Mouse (Mus musculus) neutrophil, adult 59 days (primary cell): Measurements from ENCODE around the gene Dnal1. TPM values are rescaled to one million over a fixed set of nuclear protein-coding genes. Genes with fewer than 3 reads are reported as not detected.

Source experiments
- total RNA-seq, 2 experiments: library from RNA; stranded (reverse); gene quantifications; 1 replicate in 1 of 2; 2 replicates in 1 of 2; pipeline ENCODE4 v1.2.4; 2023

Gene Dnal1
- total RNA-seq: under 1 TPM; 0.07 to 0.37 TPM

DNA sequence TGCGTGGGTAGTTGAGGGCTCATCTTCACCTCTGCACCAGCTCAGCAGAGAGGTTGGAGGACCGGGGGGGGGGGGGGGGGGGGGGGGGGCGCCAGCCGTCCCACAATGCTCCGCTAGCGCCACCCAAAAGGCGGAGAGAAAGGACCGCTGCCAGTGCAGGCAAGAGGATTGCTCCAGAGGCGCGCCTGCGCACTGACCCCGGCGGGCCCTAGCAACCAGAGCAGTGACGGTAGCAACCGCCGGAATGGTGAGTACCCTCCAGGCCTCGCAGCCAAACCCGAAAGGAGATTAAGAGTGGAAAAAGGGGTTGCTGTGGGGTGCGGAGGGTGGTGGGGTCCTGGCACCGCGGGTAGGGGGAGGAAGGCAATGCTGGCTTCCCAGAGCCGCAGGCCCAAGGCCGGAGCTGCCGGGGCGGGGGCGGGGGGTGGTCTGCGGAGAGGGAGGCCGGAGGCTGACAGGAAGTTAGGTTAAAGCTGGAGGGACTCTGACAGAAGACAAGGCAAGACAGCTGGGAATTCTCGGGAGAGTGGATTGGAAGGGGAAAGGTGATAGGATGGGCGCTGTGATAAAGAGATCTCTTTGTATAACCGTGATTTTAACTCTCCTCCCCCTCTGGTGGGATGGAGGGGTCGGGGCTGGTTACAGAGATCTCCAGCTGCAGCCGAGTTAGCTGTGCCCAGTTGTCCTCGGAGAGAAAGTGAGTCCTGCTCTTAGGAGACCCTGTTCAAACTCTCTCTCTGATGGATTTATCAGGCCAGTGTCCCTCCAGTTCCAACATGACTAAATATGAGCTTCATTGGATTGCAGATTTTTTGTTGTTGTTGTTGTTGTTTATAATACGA, at the start of gene Dnal1:
Gene Dnal1, plus strand, starts transcription at position 214 of the 842 bp plus-strand sequence.

DNA sequence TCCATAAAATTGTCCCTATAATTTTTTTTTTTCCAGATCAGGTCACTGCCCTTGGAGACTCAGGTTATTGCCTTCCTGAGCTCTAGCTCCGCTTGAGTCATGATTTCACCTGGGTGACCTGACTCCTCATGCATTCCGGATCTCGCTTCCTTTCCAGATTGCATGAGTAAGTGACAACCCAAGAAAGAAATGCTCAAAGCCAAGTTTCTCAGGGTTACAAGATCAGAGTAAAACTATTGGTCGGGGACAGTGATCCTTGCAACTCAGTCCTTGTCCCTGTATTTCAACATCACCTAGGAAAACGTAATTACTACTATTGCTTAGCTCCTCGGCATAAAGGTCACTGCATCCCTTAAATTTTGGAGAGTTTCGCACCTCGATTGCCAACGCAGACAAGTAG, 45.2 kb upstream of the Dnal1 start, which contains the start of gene Acot5:
Gene Acot5, plus strand, starts transcription at position 340 of the 400 bp plus-strand sequence.

DNA sequence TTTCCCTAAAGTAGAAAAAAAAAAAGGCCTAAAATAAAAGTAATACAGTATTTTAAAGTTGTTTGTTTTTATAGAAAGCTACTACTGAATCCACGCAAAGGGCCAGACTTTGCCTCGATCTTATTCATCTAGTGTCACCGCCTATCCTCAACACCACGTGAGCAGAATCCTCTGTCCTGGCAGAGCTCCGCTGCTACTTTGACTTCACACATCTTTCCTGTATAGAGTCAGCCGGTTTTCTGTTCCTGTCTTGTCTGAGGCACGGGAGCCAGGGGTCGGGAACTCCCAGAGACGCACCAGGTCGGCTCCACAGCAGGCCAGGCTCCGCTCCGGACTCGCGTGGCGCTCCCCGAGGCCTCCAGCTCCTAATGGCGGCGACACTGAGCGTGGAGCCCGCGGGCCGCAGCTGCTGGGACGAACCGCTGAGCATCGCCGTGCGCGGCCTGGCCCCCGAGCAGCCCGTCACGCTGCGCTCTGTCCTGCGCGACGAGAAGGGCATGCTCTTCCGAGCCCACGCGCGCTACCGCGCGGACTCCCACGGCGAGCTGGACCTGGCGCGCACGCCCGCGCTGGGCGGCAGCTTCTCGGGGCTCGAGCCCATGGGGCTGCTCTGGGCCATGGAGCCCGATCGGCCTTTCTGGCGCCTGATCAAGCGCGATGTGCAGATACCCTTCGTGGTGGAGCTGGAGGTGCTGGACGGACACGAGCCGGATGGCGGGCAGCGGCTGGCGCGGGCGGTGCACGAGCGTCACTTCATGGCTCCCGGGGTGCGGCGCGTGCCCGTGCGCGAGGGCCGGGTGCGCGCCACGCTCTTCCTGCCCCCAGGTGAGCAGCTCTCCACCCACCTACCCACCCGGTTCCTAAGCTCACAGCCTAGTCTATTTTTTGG, 13.3 kb upstream of the Dnal1 start, which contains the start of gene Acot6:
Gene Acot6, plus strand, starts transcription at position 51 of the 889 bp plus-strand sequence.

DNA sequence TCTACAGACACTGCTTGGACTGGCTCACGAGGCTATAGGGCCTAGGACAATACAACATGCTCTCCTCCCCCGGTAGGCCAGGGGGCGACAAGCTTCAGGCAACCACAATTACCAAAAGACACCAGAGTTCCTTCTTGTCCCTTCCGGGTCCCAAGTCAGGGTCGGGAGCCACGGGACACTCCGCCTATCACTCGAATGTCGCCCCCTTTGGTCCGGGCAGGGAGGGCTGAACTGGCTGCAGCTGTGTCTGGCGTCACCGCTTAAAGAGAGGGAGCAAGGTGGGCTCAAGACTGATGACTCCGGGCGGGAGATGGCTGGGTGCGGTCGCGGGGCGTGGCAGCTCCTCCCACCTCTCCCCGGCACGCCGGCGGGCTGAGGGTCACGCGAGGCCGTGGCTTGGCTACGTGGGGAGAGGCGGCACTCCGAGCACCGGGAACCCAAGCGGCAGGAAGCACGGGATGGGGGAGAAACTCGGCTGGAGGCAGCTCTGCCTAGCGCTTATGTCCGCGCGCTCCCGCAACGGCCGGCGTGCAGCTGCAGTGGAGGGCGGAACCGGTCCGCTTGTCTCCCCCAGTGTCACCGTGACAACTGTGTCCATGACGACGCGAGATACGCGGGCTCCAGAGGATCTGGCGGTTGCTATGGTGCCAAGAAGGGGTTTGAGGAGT, 33.9 kb downstream of the Dnal1 start, which contains the start of gene Pnma1:
Gene Pnma1, minus strand, starts transcription at position 536 of the 668 bp plus-strand sequence.

Other genes with a start within 250 kb of the Dnal1 start
- gene Numb, start 192.4 kb upstream of the Dnal1 start, total RNA-seq: 100 to 1,000 TPM; 102 to 122 TPM
- 10 to 100 TPM; 46.4 to 49.3 TPM for gene Riox1, start 163.8 kb upstream of the Dnal1 start, total RNA-seq
- not detected for gene Heatr4, start 129.5 kb upstream of the Dnal1 start, total RNA-seq
- 1 to 10 TPM; 4.6 to 8.4 TPM for gene Acot2, start 126.5 kb upstream of the Dnal1 start, total RNA-seq
- 10 to 100 TPM; 11.6 to 20.8 TPM for gene Acot1, start 104.9 kb upstream of the Dnal1 start, total RNA-seq
- gene Acot4, start 76.0 kb upstream of the Dnal1 start, total RNA-seq: 1 to 10 TPM in 1 of 2 experiments, under 1 TPM in 1; 0.07 to 1.5 TPM
- not detected for gene Gm49366, start 75.4 kb upstream of the Dnal1 start, total RNA-seq
- gene Acot3, start 62.2 kb upstream of the Dnal1 start, total RNA-seq: not detected
- not detected for gene Acot5, start 45.0 kb upstream of the Dnal1 start, total RNA-seq
- gene Acot6, start 13.7 kb upstream of the Dnal1 start, total RNA-seq: under 1 TPM; 0.22 to 0.29 TPM
- 1 to 10 TPM; 2.5 to 2.6 TPM for gene Pnma1, start 34.1 kb downstream of the Dnal1 start, total RNA-seq
- 10 to 100 TPM; 79.2 to 80.5 TPM for gene Elmsan1, start 104.5 kb downstream of the Dnal1 start, total RNA-seq
- gene Ptgr2, start 170.9 kb downstream of the Dnal1 start, total RNA-seq: 10 to 100 TPM; 12.9 to 17.2 TPM
- 10 to 100 TPM; 30.0 to 30.4 TPM for gene Zfp410, start 202.5 kb downstream of the Dnal1 start, total RNA-seq
- 10 to 100 TPM; 10.4 to 12.7 TPM for gene Coq6, start 247.3 kb downstream of the Dnal1 start, total RNA-seq
- under 1 TPM; 0.38 to 0.40 TPM for gene Fam161b, start 247.5 kb downstream of the Dnal1 start, total RNA-seq